In the genomic region with DNA sequence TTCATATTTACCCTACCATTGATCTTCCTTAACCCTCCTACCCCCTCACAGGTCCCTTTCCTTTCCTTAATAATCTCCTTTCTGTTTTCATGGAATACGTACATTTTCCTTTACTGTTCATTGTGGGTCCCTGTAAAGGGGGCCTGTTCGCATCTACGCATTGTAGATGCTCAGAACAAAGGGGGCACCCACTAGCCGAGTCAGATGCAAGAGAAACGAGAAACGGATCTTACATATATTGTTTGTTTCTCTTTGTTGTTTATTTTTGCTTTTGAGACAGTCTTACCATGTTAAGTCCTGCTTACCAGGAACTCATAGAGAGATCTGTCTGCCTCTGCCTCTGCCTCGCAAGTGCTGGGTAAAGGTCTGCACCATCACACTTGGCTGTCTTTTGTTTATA, we compare ENCODE assay signal across 7 mouse cellular contexts. TPM values are rescaled to one million over a fixed set of nuclear protein-coding genes. Genes with fewer than 3 reads are reported as not detected.
A peak's percentile ranks its signal among the peaks of the same experiment; 100 is the strongest.
DNase-seq lines count a peak whose midpoint lies in the region; ATAC-seq lines count a peak whose summit lies in the region.

No protein-coding gene starts in this region.

- intact Hi-C loops in left cerebral cortex, postnatal 10 days (cut with DNase I), result no loop called here

- H3K36me3 ChIP-seq in neural tube, embryonic 11.5 days (ENCODE audit: control insufficient read depth, insufficient read depth, low read length), result no peaks in the 10 kb centered on the region
- peaks cover 2% of the 10 kb centered on the region; the same call in 1 of the 2 replicates for H3K36me3 ChIP-seq in forebrain, embryonic 14.5 days (ENCODE audit: control insufficient read depth, insufficient read depth, low read length)
- H3K36me3 ChIP-seq in liver, embryonic 13.5 days, result peaks cover 22% of the 10 kb centered on the region

- peak overlapping the region; percentile 92 for H3K4me3 ChIP-seq in neural tube, embryonic 11.5 days (ENCODE audit: low read depth, low read length)
- H3K4me3 ChIP-seq in forebrain, embryonic 14.5 days (ENCODE audit: low read depth, low read length), result peak overlapping the region; percentile 96
- H3K4me3 ChIP-seq in liver, embryonic 13.5 days (replicated peaks), result peak overlapping the region; percentile 86

- WGBS in neural tube, embryonic 11.5 days, result 32% methylated on average over 7 of the region's 7 CpGs
- 16% methylated on average over 7 of the region's 7 CpGs for WGBS in forebrain, embryonic 14.5 days
- 20% methylated on average over 7 of the region's 7 CpGs for WGBS in liver, embryonic 13.5 days (ENCODE audit: insufficient replicate concordance)

- DNase-seq in neural tube, embryonic 11.5 days (ENCODE audit: low spot score), result no peak
- no peak for DNase-seq in neural tube, embryonic 10.5 days (ENCODE audit: extremely low spot score, low spot score)
- DNase-seq in forebrain, embryonic 14.5 days (ENCODE audit: low spot score), result no peak
- no peak for DNase-seq in liver, embryonic 13.5 days
- DNase-seq in spleen, adult 12 weeks (ENCODE audit: low spot score), result no peak
- DNase-seq in left cerebral cortex, postnatal 10 days (ENCODE audit: extremely low spot score in 1 of 2, low spot score in 2 of 2), result no peak

- peak overlapping the region; percentile 93 for H3K9ac ChIP-seq in neural tube, embryonic 11.5 days (ENCODE audit: low read length)
- peak overlapping the region; percentile 91 for H3K9ac ChIP-seq in forebrain, embryonic 14.5 days (ENCODE audit: low read length)
- peak overlapping the region; percentile 92 for H3K9ac ChIP-seq in liver, embryonic 13.5 days

- H3K9me3 ChIP-seq in neural tube, embryonic 11.5 days (ENCODE audit: control insufficient read depth, low read length), result no peaks in the 10 kb centered on the region
- no peaks in the 10 kb centered on the region for H3K9me3 ChIP-seq in forebrain, embryonic 14.5 days (replicated peaks; ENCODE audit: control insufficient read depth, low read length)
- H3K9me3 ChIP-seq in liver, embryonic 13.5 days (replicated peaks), result no peaks in the 10 kb centered on the region

- no peak for ATAC-seq in neural tube, embryonic 11.5 days (ENCODE audit: insufficient read depth, low FRiP score, low TSS enrichment)
- ATAC-seq in forebrain, embryonic 14.5 days, result no peak
- ATAC-seq in liver, embryonic 13.5 days (ENCODE audit: low read depth), result no peak
- ATAC-seq in megakaryocyte-erythroid progenitor cell, adult 5-6 weeks (replicated peaks; ENCODE audit: low FRiP score, low TSS enrichment, poor library complexity, severe bottlenecking), result no peak

- H3K4me2 ChIP-seq in neural tube, embryonic 11.5 days (ENCODE audit: low read depth), result peak overlapping the region; percentile 68
- peak overlapping the region; percentile 88 for H3K4me2 ChIP-seq in forebrain, embryonic 14.5 days (ENCODE audit: low read length)
- peak overlapping the region; percentile 78 for H3K4me2 ChIP-seq in liver, embryonic 13.5 days

- H3K4me1 ChIP-seq in neural tube, embryonic 11.5 days (ENCODE audit: control insufficient read depth, insufficient read depth, low read length), result peaks cover 9% of the 10 kb centered on the region; the same call in 1 of the 2 replicates
- H3K4me1 ChIP-seq in forebrain, embryonic 14.5 days (ENCODE audit: control insufficient read depth, insufficient read depth, low read length), result no peaks in the 10 kb centered on the region
- peaks cover 19% of the 10 kb centered on the region for H3K4me1 ChIP-seq in liver, embryonic 13.5 days (replicated peaks)

- no peaks in the 10 kb centered on the region for H3K27me3 ChIP-seq in neural tube, embryonic 11.5 days (ENCODE audit: control insufficient read depth, insufficient read depth, low read length)
- H3K27me3 ChIP-seq in forebrain, embryonic 14.5 days (replicated peaks; ENCODE audit: control insufficient read depth, insufficient read depth, low read length), result no peaks in the 10 kb centered on the region
- H3K27me3 ChIP-seq in liver, embryonic 13.5 days, result no peaks in the 10 kb centered on the region

- no peak overlapping the region for H3K27ac ChIP-seq in neural tube, embryonic 11.5 days (ENCODE audit: low read depth, low read length)
- H3K27ac ChIP-seq in forebrain, embryonic 14.5 days (ENCODE audit: low read depth, low read length), result no peak overlapping the region
- H3K27ac ChIP-seq in liver, embryonic 13.5 days, result 0 out of 2 replicates have a peak overlapping the region, but pooled peaks have one; percentile 21

RNA-seq across cellular contexts. Expression of a gene that starts 1.4 kb away (rescaled TPM):
- 144 and 150 TPM in 2 replicates for polyA plus RNA-seq in neural tube, embryonic 11.5 days (2014; fragmentation: Nextera tagmentation; extraction: Ambion mirVana)
- polyA plus RNA-seq in forebrain, embryonic 14.5 days (2014; fragmentation: Nextera tagmentation; extraction: Ambion mirVana), result 132 and 136 TPM in 2 replicates
- polyA plus RNA-seq in liver, embryonic 13.5 days (2015; fragmentation: Nextera tagmentation; extraction: Ambion mirVana), result 114 and 118 TPM in 2 replicates
- 117 and 118 TPM in 2 replicates for total RNA-seq in megakaryocyte-erythroid progenitor cell, adult 5-6 weeks (2014; fragmentation: Nextera tagmentation)
- total RNA-seq in megakaryocyte-erythroid progenitor cell, adult 5-6 weeks (2017), result 140 and 151 TPM in 2 replicates
- 10 to 100 TPM; 49.0 to 49.1 TPM for total RNA-seq in left cerebral cortex, postnatal 10 days (2021)
